Mouse (Mus musculus) heart, embryonic 10.5 days (tissue): ENCODE measurements at regions not wholly inside any gene's neighbourhood (a gene's known extent, or its start where the extent isn't known, plus 50 kb on each side); places are given as distances from the start of the nearest gene placed in this dataset.

Experiments used
- DNase-seq: peaks from one replicate; pipeline ENCODE4 v3.0.0-alpha.2; 2017; ENCODE audit warnings: low spot score
- H3K27ac ChIP-seq: fragments of 300-500 bp; sonication (generic); 2 replicates; pipeline ENCODE4 v1.5.1; 2016; ENCODE audit warnings: mild to moderate bottlenecking
- H3K27me3 ChIP-seq: fragments of 300-500 bp; sonication (generic); 2 replicates; pipeline ENCODE4 v1.6.1; 2016; ENCODE audit warnings: mild to moderate bottlenecking; ENCODE audit not compliant: poor library complexity, insufficient read depth, severe bottlenecking
- H3K36me3 ChIP-seq: fragments of 300-500 bp; sonication (generic); 2 replicates; pipeline ENCODE4 v1.6.1; 2016; ENCODE audit warnings: mild to moderate bottlenecking, moderate library complexity
- H3K4me1 ChIP-seq: fragments of 300-500 bp; sonication (generic); 2 replicates; pipeline ENCODE4 v1.6.1; 2016; ENCODE audit warnings: mild to moderate bottlenecking
- H3K4me3 ChIP-seq: fragments of 300-500 bp; sonication (generic); 2 replicates; pipeline ENCODE4 v1.5.1; 2016; ENCODE audit warnings: mild to moderate bottlenecking, moderate library complexity
- H3K9me3 ChIP-seq: fragments of 300-500 bp; sonication (generic); 2 replicates; pipeline ENCODE4 v1.6.1; 2016; ENCODE audit warnings: mild to moderate bottlenecking, moderate library complexity
- WGBS: fragments of 180-500 bp; shearing (Covaris S2); methylation state at CpG from one replicate; pipeline ENCODE4 v1.1.7; 2016; 5-methylcytosine and 5-hydroxymethylcytosine counted together

DNA sequence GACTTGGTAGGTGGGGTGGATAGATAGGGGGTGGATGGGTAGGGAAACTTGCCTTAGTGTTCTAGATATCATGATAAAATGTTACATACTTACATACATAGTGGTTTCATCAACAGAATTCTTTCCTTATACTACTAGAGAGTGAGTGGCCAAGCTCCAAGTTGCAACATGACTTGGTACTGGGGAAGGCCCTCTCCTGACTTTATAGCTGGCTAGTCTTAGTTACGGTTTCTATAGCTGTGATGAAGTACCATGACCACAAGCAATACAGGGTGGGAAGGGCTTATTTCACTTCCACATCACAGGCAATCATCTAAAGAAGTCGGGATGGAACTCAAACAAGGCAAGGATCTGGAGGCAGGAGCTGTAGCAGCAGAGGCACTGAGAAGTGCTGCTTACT is 156.0 kb upstream of the Zc3h12c start:
- no peaks in the 10 kb centered on the region for H3K4me1 ChIP-seq
- WGBS, result 84% methylated on average over 2 of the region's 2 CpGs
- no peaks in the 10 kb centered on the region for H3K36me3 ChIP-seq
- no peak overlapping the region for H3K27ac ChIP-seq
- no peak for DNase-seq
- H3K9me3 ChIP-seq, result no peaks in the 10 kb centered on the region
- no peaks in the 10 kb centered on the region for H3K27me3 ChIP-seq
- no peak overlapping the region for H3K4me3 ChIP-seq

DNA sequence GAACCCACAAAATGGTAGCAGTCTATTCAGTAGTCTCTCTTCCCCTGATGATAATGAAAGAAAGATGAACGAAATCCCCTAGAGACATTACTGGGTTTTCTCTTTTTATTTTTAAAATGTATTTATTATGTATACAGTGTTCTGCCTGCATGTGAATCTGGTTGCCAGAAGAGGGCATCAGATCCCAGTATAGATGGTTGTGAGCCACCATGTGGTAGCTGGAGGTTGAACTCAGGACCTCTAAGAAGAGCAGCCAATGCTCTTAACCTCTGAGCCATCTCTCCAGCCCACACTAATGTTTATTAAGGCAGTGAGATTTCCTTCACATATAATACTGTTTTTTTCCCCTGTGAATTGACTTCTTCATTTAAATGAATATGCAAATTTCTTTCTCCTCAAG is 155.4 kb upstream of the Zc3h12c start:
- DNase-seq, result no peak
- Histone ChIP-seq H3K9me3 (no peaks in the 10 kb centered on the region), H3K4me1 (no peaks in the 10 kb centered on the region), H3K27me3 (no peaks in the 10 kb centered on the region), H3K27ac (no peak overlapping the region), H3K36me3 (no peaks in the 10 kb centered on the region), H3K4me3 (no peak overlapping the region)
- WGBS, result 80% methylated on average over 1 of the region's 1 CpGs

DNA sequence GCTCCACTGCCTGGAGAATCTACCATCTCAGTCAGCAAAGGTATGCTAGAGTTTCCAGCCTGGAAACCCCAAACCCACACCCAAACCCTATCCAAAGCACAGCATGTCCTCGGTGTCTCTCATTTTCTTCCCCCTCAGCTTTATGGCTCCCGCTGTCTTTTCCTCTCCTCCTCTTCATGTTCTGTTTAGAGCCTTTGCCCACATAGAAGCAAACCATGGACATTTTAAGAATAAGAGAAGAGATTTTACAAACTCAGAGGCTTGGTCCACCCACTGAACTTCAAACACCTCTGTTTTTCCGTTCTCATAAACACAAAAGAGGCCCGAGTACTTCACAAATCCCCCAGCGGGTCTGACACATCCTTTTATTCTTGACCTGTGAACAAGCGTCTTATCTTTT is 154.9 kb upstream of the Zc3h12c start:
- DNase-seq, result no peak
- 81% methylated on average over 6 of the region's 6 CpGs for WGBS
- Histone ChIP-seq H3K27ac (no peak overlapping the region), H3K4me3 (no peak overlapping the region), H3K36me3 (no peaks in the 10 kb centered on the region), H3K27me3 (no peaks in the 10 kb centered on the region), H3K9me3 (no peaks in the 10 kb centered on the region), H3K4me1 (no peaks in the 10 kb centered on the region)

DNA sequence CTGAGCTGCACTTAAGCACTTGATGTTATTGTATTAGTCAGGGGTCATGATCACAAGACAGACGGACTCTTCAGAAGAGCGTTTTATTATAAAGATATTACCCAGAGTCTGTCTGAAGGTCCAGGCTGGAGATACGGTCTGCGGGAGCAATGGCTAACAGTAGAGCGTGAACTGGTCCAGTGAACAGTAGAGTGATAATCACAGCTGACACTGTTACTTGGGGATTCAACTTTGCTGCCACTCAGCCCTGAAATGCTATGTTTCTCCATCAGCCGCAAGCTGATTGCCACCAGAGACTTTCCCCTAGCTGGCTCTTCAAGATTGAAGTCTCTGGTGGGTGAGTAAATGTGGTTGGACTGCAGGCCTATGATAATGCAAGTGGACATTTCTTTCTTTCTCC is 133.1 kb upstream of the Zc3h12c start:
- H3K27me3 ChIP-seq, result no peaks in the 10 kb centered on the region
- H3K4me1 ChIP-seq, result no peaks in the 10 kb centered on the region
- no peaks in the 10 kb centered on the region for H3K9me3 ChIP-seq
- H3K36me3 ChIP-seq, result no peaks in the 10 kb centered on the region
- no peak overlapping the region for H3K27ac ChIP-seq
- whole genome bisulfite sequencing, result 84% methylated on average over 6 of the region's 6 CpGs
- no peak overlapping the region for H3K4me3 ChIP-seq
- no peak for DNase-seq

DNA sequence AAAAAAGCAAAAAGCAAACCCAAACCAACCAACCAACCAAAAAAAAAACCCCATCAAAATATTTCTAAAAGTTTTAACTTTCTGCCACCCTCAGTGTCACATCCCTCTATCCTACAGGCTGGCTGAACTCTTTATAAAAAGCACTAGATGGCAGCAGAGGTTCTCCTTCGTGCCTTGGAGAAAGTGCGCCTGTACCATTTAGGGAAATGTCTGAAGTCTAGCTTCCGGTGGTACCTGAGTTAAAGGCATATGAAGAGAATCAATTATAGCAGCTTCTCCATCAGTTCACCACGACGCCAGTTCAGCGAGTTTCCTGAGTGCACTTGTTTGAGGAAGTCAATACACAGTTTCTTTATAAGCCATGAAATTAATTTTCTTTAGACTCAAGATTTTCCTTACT is 130.0 kb upstream of the Zc3h12c start:
- Histone ChIP-seq H3K27ac (no peak overlapping the region), H3K27me3 (no peaks in the 10 kb centered on the region), H3K36me3 (no peaks in the 10 kb centered on the region), H3K4me3 (no peak overlapping the region), H3K4me1 (no peaks in the 10 kb centered on the region), H3K9me3 (no peaks in the 10 kb centered on the region)
- 17% methylated on average over 6 of the region's 6 CpGs for WGBS
- no peak for DNase-seq

DNA sequence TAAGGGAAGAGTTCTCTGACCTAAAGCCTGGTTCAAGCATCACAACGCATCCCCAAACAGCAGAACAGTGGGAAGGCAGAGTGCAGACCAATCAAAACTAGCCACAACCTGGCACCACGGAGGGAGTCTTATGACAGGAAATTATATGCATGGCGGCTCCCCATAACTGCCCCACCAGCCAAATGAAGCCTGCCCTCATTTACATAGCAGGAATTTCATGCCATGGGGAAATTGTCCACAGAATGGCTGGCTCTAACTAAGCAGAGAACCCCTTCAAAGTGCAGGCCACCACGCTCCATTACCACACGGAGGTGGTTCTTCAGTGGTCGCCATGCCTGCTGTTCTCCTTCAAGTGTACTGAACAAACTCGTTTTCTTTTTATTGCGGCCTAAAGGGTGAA is 126.3 kb upstream of the Zc3h12c start:
- Histone ChIP-seq H3K27me3 (no peaks in the 10 kb centered on the region), H3K36me3 (no peaks in the 10 kb centered on the region), H3K9me3 (no peaks in the 10 kb centered on the region), H3K27ac (no peak overlapping the region), H3K4me1 (no peaks in the 10 kb centered on the region), H3K4me3 (no peak overlapping the region)
- no peak for DNase-seq
- 83% methylated on average over 8 of the region's 8 CpGs for WGBS

DNA sequence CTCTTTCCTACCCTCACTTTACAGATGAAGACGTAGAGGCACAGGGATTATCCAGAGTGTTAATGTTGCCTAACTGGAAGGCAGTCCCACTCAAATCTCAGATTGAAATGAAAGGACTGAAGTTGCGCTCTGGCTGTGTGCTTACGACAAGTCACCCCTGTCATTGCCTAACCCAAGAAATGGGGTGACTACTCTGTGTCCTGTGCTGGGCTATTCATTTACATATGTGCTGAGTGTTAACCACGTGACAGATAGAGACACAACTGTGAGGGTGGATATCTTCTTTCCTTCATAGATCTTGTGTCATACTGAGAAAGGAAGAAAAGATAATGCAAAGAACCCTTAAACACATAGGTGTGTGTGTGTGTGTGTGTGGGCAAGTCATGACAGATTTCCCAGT is 120.7 kb upstream of the Zc3h12c start:
- 80% methylated on average over 4 of the region's 4 CpGs for WGBS
- Histone ChIP-seq H3K4me3 (no peak overlapping the region), H3K9me3 (no peaks in the 10 kb centered on the region), H3K36me3 (no peaks in the 10 kb centered on the region), H3K27me3 (no peaks in the 10 kb centered on the region), H3K4me1 (peaks cover 7% of the 10 kb centered on the region), H3K27ac (no peak overlapping the region)
- DNase-seq, result no peak

DNA sequence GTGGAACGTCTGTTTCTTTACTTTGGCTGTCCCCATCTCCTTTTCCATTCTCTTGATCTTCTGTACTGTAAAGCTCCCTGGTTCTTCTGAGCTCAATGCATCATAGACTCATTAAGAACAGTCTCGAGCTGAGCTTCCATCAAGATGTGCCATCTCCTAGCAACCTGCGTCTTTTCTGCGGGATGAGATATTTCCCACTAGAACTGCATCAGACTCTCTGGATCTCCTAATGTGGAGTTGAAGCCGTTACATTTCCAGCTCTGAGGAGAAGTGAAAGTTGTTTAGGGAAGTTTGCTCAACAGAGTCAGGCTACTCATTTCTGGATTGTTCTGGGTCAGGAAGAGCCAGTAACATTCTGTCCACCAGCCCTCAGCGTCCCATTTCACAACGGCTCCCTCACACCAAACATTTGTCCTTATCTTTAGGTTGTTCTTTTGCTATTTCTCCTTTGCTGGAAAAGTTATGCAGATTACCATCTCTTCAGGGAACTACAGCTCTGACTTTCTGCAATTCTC is 119.4 kb upstream of the Zc3h12c start:
- WGBS, result 70% methylated on average over 7 of the region's 7 CpGs
- Histone ChIP-seq H3K4me1 (peaks cover 12% of the 10 kb centered on the region), H3K27me3 (no peaks in the 10 kb centered on the region), H3K9me3 (no peaks in the 10 kb centered on the region), H3K4me3 (no peak overlapping the region), H3K27ac (no peak overlapping the region), H3K36me3 (no peaks in the 10 kb centered on the region)
- no peak for DNase-seq

DNA sequence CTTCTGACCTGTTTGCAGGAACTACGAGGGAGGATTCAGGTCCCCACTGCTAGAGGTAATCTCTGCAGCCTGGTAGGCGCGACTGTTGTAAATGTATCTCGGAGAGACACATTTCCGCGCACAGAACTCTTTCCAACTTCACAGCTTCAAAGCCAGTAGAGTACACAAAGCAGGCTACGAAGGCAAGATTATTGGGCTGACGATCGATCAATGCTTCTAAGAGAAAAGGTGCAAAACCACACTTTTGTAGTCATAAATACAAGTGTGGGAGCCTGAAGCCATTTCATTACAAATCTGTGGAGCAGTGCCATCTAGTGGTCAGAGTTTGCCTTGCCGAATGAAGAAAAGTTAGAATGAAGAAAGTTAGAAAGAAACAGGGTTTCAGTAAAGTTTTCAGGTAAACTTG is 118.9 kb upstream of the Zc3h12c start:
- H3K4me1 ChIP-seq, result peaks cover 16% of the 10 kb centered on the region
- no peaks in the 10 kb centered on the region for H3K27me3 ChIP-seq
- no peaks in the 10 kb centered on the region for H3K36me3 ChIP-seq
- H3K9me3 ChIP-seq, result no peaks in the 10 kb centered on the region
- peak overlapping the region; percentile 54 for H3K4me3 ChIP-seq
- peak overlapping the region; percentile 59; the same call in 1 of the 2 replicates for H3K27ac ChIP-seq
- no peak for DNase-seq
- WGBS, result 4% methylated on average over 10 of the region's 10 CpGs

DNA sequence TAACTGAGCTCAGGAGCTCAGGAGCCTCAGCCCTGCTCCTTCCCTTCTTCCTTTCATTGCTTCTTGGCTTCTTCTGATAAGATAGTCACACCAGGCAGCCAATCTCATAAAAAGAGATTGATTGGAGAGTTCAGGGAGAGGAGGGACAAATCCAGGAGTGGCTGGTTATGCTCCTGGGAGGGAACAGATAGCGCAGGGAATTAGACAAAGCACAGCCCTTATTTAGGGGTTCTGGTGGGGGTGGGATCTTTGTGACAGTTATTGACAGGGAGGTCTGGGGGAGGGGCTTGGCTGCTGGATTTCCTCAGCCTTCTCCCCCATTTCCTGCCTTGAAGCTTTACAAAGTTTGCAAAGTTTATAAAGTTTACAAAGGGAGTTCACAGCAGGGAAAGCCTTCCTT is 117.7 kb upstream of the Zc3h12c start:
- Histone ChIP-seq H3K36me3 (no peaks in the 10 kb centered on the region), H3K27ac (peak overlapping the region; percentile 52; the same call in 1 of the 2 replicates), H3K27me3 (no peaks in the 10 kb centered on the region), H3K4me3 (0 out of 2 replicates have a peak overlapping the region, but pooled peaks have one; percentile 8), H3K4me1 (peaks cover 25% of the 10 kb centered on the region), H3K9me3 (no peaks in the 10 kb centered on the region)
- DNase-seq, result no peak
- WGBS, result 0% methylated on average over 1 of the region's 1 CpGs

DNA sequence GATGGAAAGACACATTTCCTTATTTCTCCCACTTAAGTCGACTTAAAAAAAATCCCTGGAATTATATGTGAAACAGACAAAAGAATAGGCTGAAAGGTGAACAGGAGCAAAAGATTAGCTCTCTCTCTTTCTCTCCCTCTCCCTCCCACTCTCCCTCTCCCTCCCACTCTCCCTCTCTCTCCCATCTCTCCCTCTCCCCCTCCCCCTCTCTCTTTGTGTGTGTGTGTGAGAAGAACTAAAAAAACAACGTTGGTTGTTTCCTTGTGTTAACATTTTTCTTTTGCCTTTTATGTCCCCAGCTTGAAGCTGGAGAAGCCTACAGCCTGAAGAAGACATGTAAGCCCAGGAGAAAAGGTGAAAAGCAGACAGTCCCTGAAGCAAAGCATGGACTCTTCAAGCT is 115.2 kb upstream of the Zc3h12c start:
- peaks cover 28% of the 10 kb centered on the region for H3K4me1 ChIP-seq
- no peaks in the 10 kb centered on the region for H3K27me3 ChIP-seq
- no peak overlapping the region for H3K27ac ChIP-seq
- WGBS, result 33% methylated on average over 2 of the region's 2 CpGs
- H3K9me3 ChIP-seq, result no peaks in the 10 kb centered on the region
- H3K36me3 ChIP-seq, result no peaks in the 10 kb centered on the region
- H3K4me3 ChIP-seq, result no peak overlapping the region
- DNase-seq, result no peak

DNA sequence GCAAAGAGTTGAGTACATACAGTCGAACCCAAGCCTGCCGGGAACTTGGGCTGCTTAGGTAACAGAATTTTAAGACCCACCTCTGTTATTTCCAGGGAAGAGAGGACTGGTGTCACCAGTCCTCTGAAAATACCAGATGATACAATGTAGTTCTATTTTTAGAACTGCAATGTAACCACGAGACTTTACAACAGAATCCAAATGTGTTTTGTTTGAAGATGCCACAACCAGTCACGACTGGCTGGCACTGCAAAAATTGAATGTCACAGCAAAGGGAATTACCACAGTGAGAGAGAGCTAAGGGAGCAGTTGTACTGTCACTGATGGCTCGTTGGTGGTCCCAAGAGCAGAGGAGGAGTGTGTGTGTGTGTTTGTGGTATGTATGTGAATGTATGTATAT is 112.6 kb upstream of the Zc3h12c start:
- DNase-seq, result no peak
- peaks cover 25% of the 10 kb centered on the region for H3K4me1 ChIP-seq
- no peak overlapping the region for H3K27ac ChIP-seq
- no peaks in the 10 kb centered on the region for H3K9me3 ChIP-seq
- no peak overlapping the region for H3K4me3 ChIP-seq
- WGBS, result 58% methylated on average over 5 of the region's 5 CpGs
- H3K36me3 ChIP-seq, result no peaks in the 10 kb centered on the region
- H3K27me3 ChIP-seq, result no peaks in the 10 kb centered on the region

DNA sequence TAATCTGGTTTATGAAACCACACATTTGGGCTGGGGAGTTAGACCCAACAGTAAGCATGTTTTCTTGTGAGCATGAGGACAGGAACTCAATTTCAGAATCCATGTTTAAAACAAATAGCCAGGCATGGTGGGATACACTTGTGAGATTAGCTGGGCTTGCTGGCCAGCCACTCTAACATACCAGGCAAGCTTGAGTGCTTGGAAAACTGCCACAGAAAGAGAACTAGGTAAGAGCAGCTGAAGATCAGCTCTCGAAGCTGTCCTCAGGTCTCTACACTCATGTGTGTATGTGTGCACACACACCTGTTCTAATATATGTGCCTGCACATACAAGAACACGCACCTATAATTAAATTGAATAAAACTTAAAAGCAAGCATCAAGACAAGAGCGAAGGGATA is 112.2 kb upstream of the Zc3h12c start:
- Histone ChIP-seq H3K4me1 (peaks cover 22% of the 10 kb centered on the region), H3K4me3 (no peak overlapping the region), H3K27me3 (no peaks in the 10 kb centered on the region), H3K27ac (no peak overlapping the region), H3K9me3 (no peaks in the 10 kb centered on the region), H3K36me3 (no peaks in the 10 kb centered on the region)
- 82% methylated on average over 3 of the region's 3 CpGs for WGBS
- no peak for DNase-seq

DNA sequence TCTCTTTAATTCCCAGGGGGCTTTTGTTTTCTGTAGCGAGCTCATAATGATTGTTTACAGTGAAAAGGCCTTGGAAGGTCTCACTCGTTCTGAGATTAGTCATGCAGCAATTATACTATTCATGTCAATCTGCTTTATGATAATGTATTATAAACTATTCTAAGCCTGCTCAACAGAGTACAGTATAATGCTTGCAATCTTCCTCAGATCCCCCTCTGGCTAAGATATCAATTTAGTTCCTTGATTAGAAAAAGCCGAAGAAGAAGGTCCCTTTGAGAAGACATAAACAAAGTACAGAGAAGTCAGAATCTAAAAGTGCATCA is 110.3 kb upstream of the Zc3h12c start:
- Histone ChIP-seq H3K9me3 (no peaks in the 10 kb centered on the region), H3K36me3 (no peaks in the 10 kb centered on the region), H3K4me1 (peaks cover 18% of the 10 kb centered on the region), H3K4me3 (no peak overlapping the region), H3K27me3 (no peaks in the 10 kb centered on the region), H3K27ac (no peak overlapping the region)
- no peak for DNase-seq
- WGBS, result 70% methylated on average over 3 of the region's 3 CpGs
